Mouse (Mus musculus): Measurements from ENCODE around the gene Phgr1.

The Phgr1 gene

GRCm38 (mm10) chr2:118824396-118824795 lies 51.8 kb downstream of the Phgr1 start:
- DNase-seq (ENCODE audit: low spot score) = no peak

Data from embryo, embryonic 10 days (tissue).